Comparison of ENCODE assay signal across 32 mouse cellular contexts in genomic region chr10:62238688-62239087, GRCm38 (mm10). TPM values are rescaled to one million over a fixed set of nuclear protein-coding genes. Genes with fewer than 3 reads are reported as not detected.
A peak's percentile ranks its signal among the peaks of the same experiment; 100 is the strongest.
DNase-seq lines count a peak whose midpoint lies in the region; ATAC-seq and TF ChIP-seq lines count a peak whose summit lies in the region.
"Had no signal": no experiment of that assay in that cellular context is flagged by ENCODE, and none has a peak within 500 bp of the region (broad histone marks: within the 10 kb centered on the region; RNA-seq: fewer than 3 reads in every experiment).

No protein-coding gene starts in this region.

- H3K9me3 ChIP-seq in forebrain, postnatal 0 days (ENCODE audit: low read length) = no peaks in the 10 kb centered on the region
- no peaks in the 10 kb centered on the region for H3K9me3 ChIP-seq in forebrain, embryonic 12.5 days
- H3K9me3 ChIP-seq in kidney, embryonic 16.5 days (ENCODE audit: low read length) = no peaks in the 10 kb centered on the region
- no peaks in the 10 kb centered on the region for H3K9me3 ChIP-seq in liver, embryonic 13.5 days (replicated peaks)
- H3K9me3 ChIP-seq: embryonic facial prominence, embryonic 10.5 days; embryonic facial prominence, embryonic 15.5 days; forebrain, embryonic 13.5 days; G1E; limb, embryonic 13.5 days; midbrain, embryonic 10.5 days; midbrain, embryonic 15.5 days had no signal

- H3K9ac ChIP-seq in forebrain, postnatal 0 days = no peak overlapping the region
- H3K9ac ChIP-seq in forebrain, embryonic 12.5 days = no peak overlapping the region
- no peak overlapping the region for H3K9ac ChIP-seq in kidney, embryonic 16.5 days (replicated peaks; ENCODE audit: low read length)
- no peak overlapping the region for H3K9ac ChIP-seq in liver, embryonic 13.5 days
- H3K9ac ChIP-seq: embryonic facial prominence, embryonic 15.5 days; forebrain, embryonic 13.5 days; limb, embryonic 13.5 days; midbrain, embryonic 15.5 days had no signal

- TF ChIP-seq CTCF in forebrain, postnatal 0 days (IDR thresholded peaks at IDR 0.05; ENCODE audit: low read depth) = no peak

- H3K27me3 ChIP-seq in forebrain, postnatal 0 days (ENCODE audit: insufficient read depth, low read length) = no peaks in the 10 kb centered on the region
- H3K27me3 ChIP-seq in forebrain, embryonic 12.5 days = no peaks in the 10 kb centered on the region
- H3K27me3 ChIP-seq in kidney, embryonic 16.5 days (ENCODE audit: insufficient read depth, low read length) = no peaks in the 10 kb centered on the region
- no peaks in the 10 kb centered on the region for H3K27me3 ChIP-seq in liver, embryonic 13.5 days
- H3K27me3 ChIP-seq: embryonic facial prominence, embryonic 15.5 days; forebrain, embryonic 13.5 days; limb, embryonic 13.5 days; midbrain, embryonic 15.5 days had no signal

- H3K27ac ChIP-seq in forebrain, postnatal 0 days (ENCODE audit: low read depth, low read length) = no peak overlapping the region
- no peak overlapping the region for H3K27ac ChIP-seq in forebrain, embryonic 12.5 days
- H3K27ac ChIP-seq in kidney, embryonic 16.5 days (ENCODE audit: low read length) = peak overlapping the region; percentile 15; the same call in 1 of the 2 replicates
- H3K27ac ChIP-seq in liver, embryonic 13.5 days = peak overlapping the region; percentile 88
- H3K27ac ChIP-seq: embryonic facial prominence, embryonic 10.5 days; embryonic facial prominence, embryonic 15.5 days; forebrain, embryonic 13.5 days; limb, embryonic 13.5 days; macrophage; midbrain, embryonic 10.5 days; midbrain, embryonic 15.5 days had no signal

- H3K36me3 ChIP-seq in forebrain, postnatal 0 days (ENCODE audit: insufficient read depth) = no peaks in the 10 kb centered on the region
- no peaks in the 10 kb centered on the region for H3K36me3 ChIP-seq in forebrain, embryonic 12.5 days (replicated peaks)
- H3K36me3 ChIP-seq in kidney, embryonic 16.5 days (ENCODE audit: insufficient read depth, low read length) = no peaks in the 10 kb centered on the region
- no peaks in the 10 kb centered on the region for H3K36me3 ChIP-seq in liver, embryonic 13.5 days
- H3K36me3 ChIP-seq: embryonic facial prominence, embryonic 10.5 days; embryonic facial prominence, embryonic 15.5 days; G1E; limb, embryonic 13.5 days; midbrain, embryonic 10.5 days; midbrain, embryonic 15.5 days had no signal

- intact Hi-C loops in heart, postnatal 25 days (cut with DNase I) = no loop called here

- H3K4me2 ChIP-seq in forebrain, postnatal 0 days (ENCODE audit: low read depth) = no peak overlapping the region
- no peak overlapping the region for H3K4me2 ChIP-seq in forebrain, embryonic 12.5 days
- no peak overlapping the region for H3K4me2 ChIP-seq in kidney, embryonic 16.5 days (replicated peaks; ENCODE audit: low read depth, low read length)
- H3K4me2 ChIP-seq in liver, embryonic 13.5 days = no peak overlapping the region
- H3K4me2 ChIP-seq: embryonic facial prominence, embryonic 15.5 days; forebrain, embryonic 13.5 days; limb, embryonic 13.5 days; midbrain, embryonic 15.5 days had no signal

- ATAC-seq in forebrain, postnatal 0 days = peak; percentile 32; the same call in 1 of the 2 replicates
- ATAC-seq in forebrain, embryonic 12.5 days (ENCODE audit: low FRiP score) = no peak
- no peak for ATAC-seq in kidney, embryonic 16.5 days (ENCODE audit: low FRiP score, low TSS enrichment)
- no peak for ATAC-seq in liver, embryonic 13.5 days (ENCODE audit: low read depth)
- ATAC-seq in granulocyte monocyte progenitor cell, adult 5-6 weeks (replicated peaks; ENCODE audit: poor library complexity, severe bottlenecking) = no peak
- ATAC-seq: forebrain, embryonic 13.5 days; hindbrain, embryonic 16.5 days; midbrain, embryonic 15.5 days had no signal

- H3K4me3 ChIP-seq in forebrain, postnatal 0 days (ENCODE audit: low read depth, low read length) = no peak overlapping the region
- no peak overlapping the region for H3K4me3 ChIP-seq in forebrain, embryonic 12.5 days (replicated peaks)
- no peak overlapping the region for H3K4me3 ChIP-seq in kidney, embryonic 16.5 days (ENCODE audit: low read length)
- no peak overlapping the region for H3K4me3 ChIP-seq in liver, embryonic 13.5 days (replicated peaks)
- H3K4me3 ChIP-seq: embryonic facial prominence, embryonic 10.5 days; embryonic facial prominence, embryonic 15.5 days; forebrain, embryonic 13.5 days; limb, embryonic 13.5 days; midbrain, embryonic 10.5 days; midbrain, embryonic 15.5 days had no signal

- WGBS in forebrain, postnatal 0 days = 87% methylated on average over 3 of the region's 3 CpGs
- WGBS in forebrain, embryonic 12.5 days = 97% methylated on average over 3 of the region's 3 CpGs
- WGBS in kidney, embryonic 16.5 days = 95% methylated on average over 3 of the region's 3 CpGs
- WGBS in liver, embryonic 13.5 days (ENCODE audit: insufficient replicate concordance) = 47% methylated on average over 3 of the region's 3 CpGs

- no peaks in the 10 kb centered on the region for H3K4me1 ChIP-seq in forebrain, postnatal 0 days (ENCODE audit: insufficient read depth)
- no peaks in the 10 kb centered on the region for H3K4me1 ChIP-seq in forebrain, embryonic 12.5 days
- H3K4me1 ChIP-seq in kidney, embryonic 16.5 days (ENCODE audit: insufficient read depth, low read length) = peaks cover 9% of the 10 kb centered on the region
- H3K4me1 ChIP-seq in liver, embryonic 13.5 days (replicated peaks) = peaks cover 63% of the 10 kb centered on the region
- H3K4me1 ChIP-seq: embryonic facial prominence, embryonic 15.5 days; forebrain, embryonic 13.5 days; limb, embryonic 13.5 days; midbrain, embryonic 10.5 days; midbrain, embryonic 15.5 days had no signal

- no peak for DNase-seq in forebrain, postnatal 0 days
- DNase-seq in kidney, adult 11 months = no peak
- no peak for DNase-seq in liver, embryonic 13.5 days
- DNase-seq in liver = no peak
- no peak for DNase-seq in heart, postnatal 25 days (ENCODE audit: low spot score)
- DNase-seq: adrenal gland, adult 8-10 months; cerebellum, adult 8-10 months; layer of hippocampus, postnatal 36 days; lung, adult 2 months; lung, postnatal 10 days; right cerebral cortex, adult 18-20 months; spleen, adult 18-20 months; thymus, adult 18-20 months; thymus, postnatal 25 days had no signal

RNA-seq across cellular contexts. Expression of gene Tspan15, which starts 7.6 kb away (rescaled TPM):
- total RNA-seq in forebrain, postnatal 0 days (2014; rRNA removed) = 7.2 and 11.6 TPM in 2 replicates
- polyA plus RNA-seq in forebrain, postnatal 0 days (2015; fragmentation: Nextera tagmentation; extraction: Ambion mirVana) = 11.6 and 15.2 TPM in 2 replicates
- 11.7 and 13.7 TPM in 2 replicates for polyA plus RNA-seq in forebrain, embryonic 12.5 days (2016; fragmentation: Nextera tagmentation; extraction: Ambion mirVana)
- 69.5 and 78.7 TPM in 2 replicates for polyA plus RNA-seq in kidney, embryonic 16.5 days (2015; fragmentation: Nextera tagmentation; extraction: Ambion mirVana)
- polyA plus RNA-seq in liver, embryonic 13.5 days (2015; fragmentation: Nextera tagmentation; extraction: Ambion mirVana) = 8.8 and 9.3 TPM in 2 replicates
- not detected in 2 replicates for total RNA-seq in granulocyte monocyte progenitor cell, adult 5-6 weeks (2014; fragmentation: Nextera tagmentation)
- total RNA-seq in granulocyte monocyte progenitor cell, adult 5-6 weeks (2017) = 0.13 TPM in 1 of 2 replicates, not detected in the other
- 1 to 10 TPM; 8.3 to 8.6 TPM for total RNA-seq in heart, postnatal 25 days (2021)
- polyA plus RNA-seq: macrophage had no signal

RNA-seq across cellular contexts. Expression of gene Tacr2, which starts 13.6 kb away (rescaled TPM):
- not detected in 2 replicates for total RNA-seq in forebrain, postnatal 0 days (2014; rRNA removed)
- not detected in 2 replicates for polyA plus RNA-seq in forebrain, postnatal 0 days (2015; fragmentation: Nextera tagmentation; extraction: Ambion mirVana)
- not detected in 2 replicates for polyA plus RNA-seq in forebrain, embryonic 12.5 days (2016; fragmentation: Nextera tagmentation; extraction: Ambion mirVana)
- 0.15 and 0.22 TPM in 2 replicates for polyA plus RNA-seq in kidney, embryonic 16.5 days (2015; fragmentation: Nextera tagmentation; extraction: Ambion mirVana)
- polyA plus RNA-seq in liver, embryonic 13.5 days (2015; fragmentation: Nextera tagmentation; extraction: Ambion mirVana) = not detected in 2 replicates
- total RNA-seq in granulocyte monocyte progenitor cell, adult 5-6 weeks (2014; fragmentation: Nextera tagmentation) = not detected in 2 replicates
- 0.22 TPM in 1 of 2 replicates, not detected in the other for total RNA-seq in granulocyte monocyte progenitor cell, adult 5-6 weeks (2017)
- not detected for total RNA-seq in heart, postnatal 25 days (2021)
- total RNA-seq: gastrocnemius, adult 8-10 months; heart, postnatal 14 days; layer of hippocampus, postnatal 36 days; neutrophil, adult 5-6 weeks had no signal
- polyA plus RNA-seq: embryonic facial prominence, embryonic 10.5 days; embryonic facial prominence, embryonic 15.5 days; forebrain, embryonic 13.5 days; G1E; heart, embryonic 14.5 days; hindbrain, embryonic 11.5 days; hindbrain, embryonic 16.5 days; limb, embryonic 13.5 days; macrophage; midbrain, embryonic 10.5 days; midbrain, embryonic 15.5 days; neural tube, embryonic 11.5 days had no signal

Comparison
In these comparisons a context has a peak if more than half of its experiments do, and no peak if none do; other contexts are left out.
1. H3K27ac ChIP-seq: peak in kidney, embryonic 16.5 days (single experiment) and liver, embryonic 13.5 days (single experiment); none in forebrain, postnatal 0 days (single experiment) and forebrain, embryonic 12.5 days (single experiment).